Mouse (Mus musculus) left cerebral cortex, adult 9 months (tissue): ENCODE results near the gene Capn15.

Source experiments
- DNase-seq, 2 experiments: peaks; one replicate each; pipeline ENCODE4 v3.0.0; 2022; ENCODE audit warnings: low spot score in 2 of 2

Capn15 gene

DNA sequence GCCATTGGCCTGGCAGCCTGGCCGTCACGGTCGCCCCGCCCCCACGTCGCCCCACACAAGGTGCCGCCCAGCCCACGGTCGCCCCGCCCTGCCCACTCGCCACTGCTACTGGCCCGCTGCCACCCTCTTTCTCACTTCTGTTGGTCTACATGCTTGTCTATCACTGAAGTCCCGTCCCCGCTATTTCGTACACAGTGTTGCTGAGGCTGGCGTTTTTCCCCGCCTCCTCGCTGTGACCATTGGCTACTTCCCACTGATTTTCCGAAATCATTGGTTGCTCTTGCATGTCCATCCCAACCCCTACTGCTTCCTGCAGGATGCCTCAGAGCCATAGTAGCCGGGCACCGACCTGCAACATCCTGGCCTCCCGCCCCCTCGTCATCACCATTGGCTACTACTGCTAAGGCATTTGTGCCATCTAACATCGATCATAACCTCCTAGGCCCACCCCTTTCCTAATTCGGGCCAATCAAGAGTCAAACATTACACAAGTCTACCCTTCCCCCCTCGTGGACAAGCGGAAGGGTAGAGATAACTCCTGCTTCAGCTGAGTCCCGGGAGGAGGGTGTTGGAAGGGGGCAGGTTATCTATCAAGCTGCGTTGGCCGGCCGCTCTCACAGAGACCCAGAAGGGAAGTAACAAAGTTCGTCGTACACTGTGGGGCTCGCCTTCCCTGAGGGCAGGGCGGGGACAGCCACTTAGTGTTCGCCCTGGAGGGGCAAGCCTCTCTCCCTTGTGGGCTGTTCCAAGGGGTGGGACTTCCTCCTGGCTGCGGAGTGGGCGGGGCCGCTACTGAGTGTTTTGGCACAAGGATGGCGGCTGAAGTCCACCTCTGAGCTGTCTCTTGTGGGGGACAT is 65.6 kb downstream of the Capn15 start:
- DNase-seq: peak; percentile 100

DNA sequence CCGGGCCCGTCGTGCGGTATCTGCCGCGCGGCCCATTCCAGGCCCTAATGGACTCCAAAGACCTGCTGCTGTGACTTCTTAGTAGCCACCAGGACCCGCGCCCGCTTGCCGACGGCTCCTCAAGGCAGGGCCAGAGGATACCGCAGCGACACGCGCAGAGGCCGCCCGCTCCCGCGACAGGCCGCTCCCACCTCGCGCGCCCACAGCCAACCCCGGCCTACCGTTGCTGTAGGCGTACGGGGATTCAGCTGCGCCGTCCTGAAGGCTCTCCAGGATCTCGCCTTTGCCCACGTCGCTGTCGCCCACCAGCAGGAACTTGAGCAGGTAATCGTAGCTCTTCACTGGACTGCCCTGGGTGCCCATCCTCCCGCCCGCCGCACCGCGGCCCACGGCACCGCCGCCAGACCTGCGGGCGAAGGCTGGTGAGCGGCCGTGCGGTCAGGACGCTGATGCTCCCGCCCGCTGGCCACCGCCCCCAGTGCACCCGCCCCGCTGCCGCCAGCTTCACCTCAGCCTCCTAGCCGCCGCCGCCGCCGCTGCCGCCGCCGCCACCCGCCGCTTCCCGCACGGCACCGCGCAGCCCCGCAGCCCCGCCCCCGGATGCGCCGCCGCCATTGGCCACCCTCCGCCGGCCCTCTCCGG is 66.3 kb downstream of the Capn15 start, which contains the start of gene Rab40c:
Gene Rab40c (minus strand): TSS at position 584 of the 642 bp plus-strand sequence.
- DNase-seq: peak in 1 of 2 experiments; percentile 51

DNA sequence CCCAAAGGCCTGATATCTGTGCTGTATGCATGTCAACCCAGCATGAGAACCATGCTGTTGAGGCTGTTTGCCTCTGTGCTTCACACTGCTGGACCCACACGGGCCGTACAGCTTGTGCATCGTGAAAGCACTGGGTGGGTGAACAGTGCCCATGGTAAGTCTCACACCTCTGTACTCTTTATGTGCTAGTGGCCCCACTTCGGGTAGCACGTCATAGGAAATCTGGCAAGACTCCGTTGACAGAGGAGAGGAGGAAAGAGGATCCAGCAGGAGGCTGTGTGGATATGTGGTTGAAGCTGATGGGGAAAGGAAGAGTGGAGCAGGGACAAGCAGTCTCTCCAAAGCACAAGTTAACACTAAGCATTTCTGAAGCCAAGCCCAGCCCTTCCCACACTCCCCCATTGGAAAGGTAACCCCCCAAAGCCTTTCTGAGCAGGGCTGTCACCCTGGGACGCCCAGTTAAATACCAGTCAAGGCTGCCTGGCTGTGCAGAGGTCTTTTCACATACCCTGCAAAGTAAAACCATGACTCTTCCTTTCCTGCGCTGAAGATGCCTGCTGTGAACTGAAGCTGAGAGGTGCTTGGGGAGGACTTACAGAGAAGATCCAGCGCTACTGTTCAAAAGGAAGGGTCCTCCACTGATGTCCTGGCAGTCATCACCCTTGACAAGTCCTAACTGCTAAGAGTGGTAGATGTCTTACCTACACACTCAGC is 67.4 kb downstream of the Capn15 start:
- DNase-seq: no peak

DNA sequence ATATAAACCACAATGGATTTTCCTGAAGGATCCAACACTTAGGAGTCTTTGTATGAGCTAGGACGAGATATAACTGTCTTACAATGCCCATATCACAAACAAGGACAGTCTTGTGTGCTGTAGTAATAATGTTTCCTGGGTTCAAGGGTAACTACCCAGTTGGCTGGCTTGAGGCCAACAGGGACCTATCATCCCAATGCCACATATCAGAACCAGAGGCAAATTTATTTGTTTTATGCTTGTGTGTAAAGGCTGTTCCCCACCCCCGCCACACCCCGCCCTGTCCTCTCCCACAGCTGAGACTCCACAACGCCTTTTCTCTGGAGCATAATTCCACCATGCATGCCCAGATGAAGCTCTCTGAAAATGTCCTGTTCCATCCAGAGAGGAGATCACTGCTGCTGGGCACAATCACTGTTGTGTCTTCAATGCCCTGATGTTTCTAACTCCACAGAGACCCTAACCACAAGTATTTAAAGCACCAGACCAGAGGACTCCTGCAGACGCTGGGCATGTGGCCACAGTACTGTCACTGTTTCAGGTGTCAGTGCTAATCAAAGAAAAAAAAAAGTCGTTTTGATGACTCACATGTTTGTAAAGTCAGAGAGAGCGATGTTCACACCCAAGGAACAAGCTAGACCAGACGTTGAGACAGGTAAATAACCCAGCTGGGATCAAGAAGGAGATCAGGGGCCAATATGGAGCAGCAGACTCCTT is 68.5 kb downstream of the Capn15 start:
- no peak for DNase-seq

DNA sequence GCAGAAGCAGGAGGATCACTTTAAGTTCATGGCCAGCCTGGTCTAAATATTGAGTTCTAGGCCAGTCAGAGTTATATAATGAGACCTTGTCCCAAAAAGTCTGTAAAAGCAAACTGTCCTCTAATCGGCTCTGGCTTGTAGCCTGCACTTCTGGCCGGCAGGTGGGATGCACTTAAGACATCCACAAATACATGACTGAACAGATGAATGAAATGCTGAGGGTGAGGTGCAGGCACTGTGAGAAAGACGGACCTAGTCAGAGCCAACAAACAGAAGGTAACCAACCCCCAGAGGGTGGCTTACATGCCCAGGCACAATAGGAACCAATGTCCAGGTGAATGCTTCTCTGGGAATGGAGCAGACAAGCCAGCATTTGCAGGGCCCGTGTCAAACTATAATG is 71.3 kb downstream of the Capn15 start:
- no peak for DNase-seq

DNA sequence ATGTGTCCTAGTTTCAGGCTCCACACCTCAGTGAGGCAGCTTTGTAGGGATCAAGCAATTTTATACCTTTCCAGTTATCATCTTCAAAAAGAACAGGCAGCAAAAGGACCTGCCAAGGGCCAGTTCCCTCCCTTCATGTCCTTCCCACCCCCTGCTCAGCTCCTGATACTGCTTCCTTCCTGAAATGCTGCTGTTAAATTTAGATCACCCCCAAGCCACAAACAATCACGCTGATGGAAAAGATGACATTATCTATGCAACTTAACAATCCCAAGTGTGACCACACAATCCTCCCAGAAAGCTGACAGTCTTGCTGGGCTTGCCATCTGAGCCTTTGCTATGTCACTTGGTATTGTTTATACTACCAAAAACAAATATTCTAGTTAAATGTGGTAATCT is 71.7 kb downstream of the Capn15 start:
- DNase-seq: no peak

DNA sequence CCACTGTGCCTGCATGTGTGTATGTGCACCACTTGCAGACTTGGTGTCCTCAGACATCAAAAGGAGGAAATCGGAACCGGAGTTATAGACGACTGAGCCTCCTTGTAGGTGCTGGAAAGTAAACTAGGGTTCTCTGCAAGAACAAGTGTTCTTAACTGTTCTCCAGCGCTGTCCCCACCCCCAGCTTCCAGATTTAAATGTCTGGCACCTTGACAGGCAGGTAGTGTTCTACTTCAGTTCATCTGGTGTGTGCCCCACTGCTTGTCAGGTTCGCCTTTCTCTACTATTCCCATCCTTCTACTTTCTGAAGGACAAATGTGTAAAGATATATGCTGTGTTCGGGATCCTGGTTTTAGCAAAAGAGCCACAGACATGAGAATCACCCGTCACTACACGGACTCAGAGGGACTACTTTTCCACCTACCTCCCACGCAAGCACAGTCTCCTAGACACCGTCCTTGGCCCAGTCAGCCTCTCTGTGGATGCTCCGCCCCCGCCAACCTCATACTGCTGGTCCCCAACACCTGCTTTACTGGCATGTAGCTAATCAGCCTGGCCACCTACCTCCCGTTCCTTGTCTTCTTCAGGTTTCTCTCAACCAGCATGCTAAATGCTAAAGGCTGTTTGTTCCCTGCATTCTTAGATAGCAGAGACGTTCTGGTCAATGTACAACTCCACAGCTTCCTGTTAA is 72.3 kb downstream of the Capn15 start:
- peak; percentile 62 to 88 for DNase-seq

DNA sequence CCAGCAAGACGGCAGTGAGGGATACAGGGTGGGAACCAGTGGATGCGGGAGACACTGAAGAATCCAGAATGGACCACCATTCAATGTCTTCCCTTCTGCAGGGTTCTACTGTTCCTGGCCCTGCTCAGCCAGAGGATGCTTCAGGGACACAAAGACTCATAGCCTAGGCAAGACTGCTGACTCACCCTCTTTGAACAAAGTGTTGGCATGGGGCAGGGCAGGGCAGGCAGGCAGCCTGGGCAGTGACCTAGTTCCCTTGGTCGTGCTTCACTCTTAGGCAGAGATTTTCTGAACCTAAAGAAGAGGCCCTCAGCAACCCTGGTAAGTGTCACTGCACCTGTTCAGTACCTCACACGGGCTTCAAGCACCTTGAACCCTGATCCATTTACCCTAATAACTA is 73.8 kb downstream of the Capn15 start:
- no peak for DNase-seq
